Mouse (Mus musculus) testis, adult 2 months (tissue): ENCODE data around the gene Pmvk.

ENCODE experiments used
- CTCF ChIP-seq: fragments of 200-500 bp; IDR thresholded peaks from 2 replicates; pipeline ENCODE4 v1.5.1; 2012; ENCODE audit warnings: low read depth, mild to moderate bottlenecking, inconsistent platforms, low read length, moderate library complexity; ENCODE audit not compliant: control insufficient read depth, insufficient read depth, insufficient replicate concordance
- POLR2A ChIP-seq: fragments of 200-500 bp; IDR thresholded peaks from 2 replicates; pipeline ENCODE4 v1.6.1; 2012; ENCODE audit warnings: low read depth, mild to moderate bottlenecking, inconsistent platforms, low read length, moderate library complexity; ENCODE audit not compliant: control insufficient read depth

DNA sequence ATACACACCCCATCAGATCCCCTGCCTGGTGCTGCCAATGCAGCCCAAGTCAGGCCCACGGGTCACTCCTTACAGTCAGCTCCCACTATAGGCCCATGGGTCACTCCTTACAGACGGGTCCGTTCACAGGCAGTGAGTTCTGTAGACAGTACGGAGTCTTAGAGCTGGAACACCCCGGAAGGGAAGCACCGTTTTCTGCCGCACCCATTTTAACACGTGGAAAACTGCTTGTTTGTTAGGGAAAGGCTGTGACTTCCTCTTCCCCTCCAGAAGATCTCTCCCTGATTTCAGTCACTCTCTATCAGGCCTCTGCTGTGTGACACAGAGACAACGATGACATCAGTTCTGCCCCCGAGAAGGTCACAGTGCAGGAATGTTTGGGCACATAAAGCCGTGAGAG is 61.1 kb downstream of the Pmvk start:
- no peak for TF ChIP-seq CTCF
- no peak for TF ChIP-seq POLR2A
